Mouse (Mus musculus): ENCODE data around the gene Asb16. TPM values are rescaled to one million over a fixed set of nuclear protein-coding genes. Genes with fewer than 3 reads are reported as not detected.

The Asb16 gene
- not detected in 2 replicates for polyA plus RNA-seq (2016; fragmentation: Nextera tagmentation; extraction: Ambion mirVana)

- 83% methylated on average over 12 of the region's 12 CpGs for WGBS
- Histone ChIP-seq H3K4me1 (no peaks in the 10 kb centered on the region; the same call in 1 of the 2 replicates), H3K4me2 (replicated peaks) (no peak within 1 kb of the TSS), H3K9ac (replicated peaks) (no peak within 1 kb of the TSS), H3K27me3 (no peaks in the 10 kb centered on the region), H3K9me3 (no peaks in the 10 kb centered on the region), H3K4me3 (no peak within 1 kb of the TSS), H3K27ac (replicated peaks) (no peak within 1 kb of the TSS), H3K36me3 (no peaks in the 10 kb centered on the region)
- ATAC-seq (ENCODE audit: low FRiP score, low read depth): no peak
These were observed at the start of gene Asb16 for GRCm38 (mm10) chr11:102268520-102269244. Asb16 (plus strand) TSS chr11:102268743.

GRCm38 (mm10) chr11:102218783-102219182 is 49.8 kb upstream of the Asb16 start:
- H3K4me1 ChIP-seq: peaks cover 63% of the 10 kb centered on the region
- peaks cover 35% of the 10 kb centered on the region for H3K36me3 ChIP-seq
- no peaks in the 10 kb centered on the region for H3K27me3 ChIP-seq
- ATAC-seq (ENCODE audit: low FRiP score, low read depth): peak; percentile 79
- no peaks in the 10 kb centered on the region for H3K9me3 ChIP-seq
- peak overlapping the region; percentile 40 for H3K9ac ChIP-seq (replicated peaks)
- WGBS: 0% methylated on average over 10 of the region's 10 CpGs
- H3K27ac ChIP-seq (replicated peaks): peak overlapping the region; percentile 81
- peak overlapping the region; percentile 3; the same call in 1 of the 2 replicates for H3K4me3 ChIP-seq
- H3K4me2 ChIP-seq (replicated peaks): peak overlapping the region; percentile 30

- 74% methylated on average over 14 of the region's 14 CpGs for WGBS
- no peak for ATAC-seq (ENCODE audit: low FRiP score, low read depth)
- Histone ChIP-seq H3K27ac (replicated peaks) (peak overlapping the region; percentile 81), H3K4me2 (replicated peaks) (peak overlapping the region; percentile 30), H3K36me3 (peaks cover 37% of the 10 kb centered on the region), H3K9ac (replicated peaks) (peak overlapping the region; percentile 40), H3K27me3 (no peaks in the 10 kb centered on the region), H3K4me1 (peaks cover 66% of the 10 kb centered on the region), H3K4me3 (no peak overlapping the region), H3K9me3 (no peaks in the 10 kb centered on the region)
These were observed 49.1 kb upstream of the Asb16 start for GRCm38 (mm10) chr11:102219247-102219993.

GRCm38 (mm10) chr11:102219994-102220346 is 48.6 kb upstream of the Asb16 start:
- Histone ChIP-seq H3K4me3 (no peak overlapping the region), H3K4me2 (replicated peaks) (no peak overlapping the region), H3K27me3 (no peaks in the 10 kb centered on the region), H3K9ac (replicated peaks) (no peak overlapping the region), H3K4me1 (peaks cover 67% of the 10 kb centered on the region), H3K36me3 (peaks cover 37% of the 10 kb centered on the region), H3K9me3 (no peaks in the 10 kb centered on the region), H3K27ac (replicated peaks) (no peak overlapping the region)
- no peak for ATAC-seq (ENCODE audit: low FRiP score, low read depth)
- WGBS: 76% methylated on average over 4 of the region's 4 CpGs

- WGBS: 77% methylated on average over 6 of the region's 6 CpGs
- Histone ChIP-seq H3K27ac (replicated peaks) (no peak overlapping the region), H3K4me1 (peaks cover 67% of the 10 kb centered on the region), H3K9me3 (no peaks in the 10 kb centered on the region), H3K4me2 (replicated peaks) (no peak overlapping the region), H3K9ac (replicated peaks) (no peak overlapping the region), H3K36me3 (peaks cover 37% of the 10 kb centered on the region), H3K27me3 (no peaks in the 10 kb centered on the region), H3K4me3 (no peak overlapping the region)
- no peak for ATAC-seq (ENCODE audit: low FRiP score, low read depth)
These were observed 48.1 kb upstream of the Asb16 start for GRCm38 (mm10) chr11:102220451-102220850.

- Histone ChIP-seq H3K9ac (replicated peaks) (no peak overlapping the region), H3K36me3 (peaks cover 37% of the 10 kb centered on the region), H3K4me1 (peaks cover 65% of the 10 kb centered on the region), H3K27ac (replicated peaks) (no peak overlapping the region), H3K27me3 (no peaks in the 10 kb centered on the region), H3K4me3 (no peak overlapping the region), H3K9me3 (no peaks in the 10 kb centered on the region), H3K4me2 (replicated peaks) (no peak overlapping the region)
- WGBS: 90% methylated on average over 8 of the region's 8 CpGs
- ATAC-seq (ENCODE audit: low FRiP score, low read depth): no peak
These were observed 47.1 kb upstream of the Asb16 start for GRCm38 (mm10) chr11:102221243-102221953.

GRCm38 (mm10) chr11:102221954-102222351 is 46.6 kb upstream of the Asb16 start:
- WGBS: 81% methylated on average over 8 of the region's 8 CpGs
- H3K4me3 ChIP-seq: no peak overlapping the region
- no peak for ATAC-seq (ENCODE audit: low FRiP score, low read depth)

GRCm38 (mm10) chr11:102223166-102223565 is 45.4 kb upstream of the Asb16 start:
- WGBS: 44% methylated on average over 6 of the region's 6 CpGs
- Histone ChIP-seq H3K27me3 (no peaks in the 10 kb centered on the region), H3K4me1 (peaks cover 67% of the 10 kb centered on the region), H3K9ac (replicated peaks) (no peak overlapping the region; the same call in 1 of the 2 replicates), H3K4me2 (replicated peaks) (no peak overlapping the region), H3K27ac (replicated peaks) (no peak overlapping the region), H3K36me3 (peaks cover 30% of the 10 kb centered on the region), H3K9me3 (no peaks in the 10 kb centered on the region), H3K4me3 (no peak overlapping the region)
- no peak for ATAC-seq (ENCODE audit: low FRiP score, low read depth)

More at GRCm38 (mm10) chr11:102221954-102222351, 46.6 kb upstream of the Asb16 start:
- Histone ChIP-seq H3K4me2 (replicated peaks) (no peak overlapping the region), H3K9ac (replicated peaks) (no peak overlapping the region), H3K4me1 (peaks cover 66% of the 10 kb centered on the region), H3K27me3 (no peaks in the 10 kb centered on the region), H3K9me3 (no peaks in the 10 kb centered on the region), H3K36me3 (peaks cover 37% of the 10 kb centered on the region), H3K27ac (replicated peaks) (no peak overlapping the region)

- 9% methylated on average over 22 of the region's 22 CpGs for WGBS
- peak overlapping the region; percentile 17; the same call in 1 of the 2 replicates for H3K4me3 ChIP-seq
- no peak overlapping the region for H3K27ac ChIP-seq (replicated peaks)
- H3K27me3 ChIP-seq: no peaks in the 10 kb centered on the region
- H3K9ac ChIP-seq (replicated peaks): peak overlapping the region; percentile 37; the same call in 1 of the 2 replicates
- H3K9me3 ChIP-seq: no peaks in the 10 kb centered on the region
- peak overlapping the region; percentile 39 for H3K4me2 ChIP-seq (replicated peaks)
- H3K36me3 ChIP-seq: peaks cover 29% of the 10 kb centered on the region
- ATAC-seq (ENCODE audit: low FRiP score, low read depth): no peak
- peaks cover 63% of the 10 kb centered on the region for H3K4me1 ChIP-seq
These were observed 43.9 kb upstream of the Asb16 start for GRCm38 (mm10) chr11:102224686-102225085.

- 69% methylated on average over 5 of the region's 5 CpGs for WGBS
- Histone ChIP-seq H3K9me3 (no peaks in the 10 kb centered on the region), H3K27me3 (no peaks in the 10 kb centered on the region), H3K36me3 (peaks cover 29% of the 10 kb centered on the region), H3K4me1 (peaks cover 58% of the 10 kb centered on the region), H3K4me3 (no peak overlapping the region), H3K27ac (replicated peaks) (no peak overlapping the region), H3K9ac (replicated peaks) (peak overlapping the region; percentile 37; the same call in 1 of the 2 replicates), H3K4me2 (replicated peaks) (peak overlapping the region; percentile 39; the same call in 1 of the 2 replicates)
- no peak for ATAC-seq (ENCODE audit: low FRiP score, low read depth)
These were observed 43.3 kb upstream of the Asb16 start for GRCm38 (mm10) chr11:102225221-102225620.

GRCm38 (mm10) chr11:102226067-102226978 is 42.2 kb upstream of the Asb16 start:
- H3K9me3 ChIP-seq: no peaks in the 10 kb centered on the region
- peak overlapping the region; percentile 95; the same call in 1 of the 2 replicates for H3K27ac ChIP-seq (replicated peaks)
- WGBS: 52% methylated on average over 12 of the region's 12 CpGs
- H3K36me3 ChIP-seq: peaks cover 18% of the 10 kb centered on the region; the same call in 1 of the 2 replicates
- no peak for ATAC-seq (ENCODE audit: low FRiP score, low read depth)
- H3K4me2 ChIP-seq (replicated peaks): peak overlapping the region; percentile 80
- no peaks in the 10 kb centered on the region for H3K27me3 ChIP-seq
- H3K4me3 ChIP-seq: peak overlapping the region; percentile 95
- peak overlapping the region; percentile 91 for H3K9ac ChIP-seq (replicated peaks)
- H3K4me1 ChIP-seq: peaks cover 61% of the 10 kb centered on the region
